Mouse (Mus musculus): ENCODE results near the gene Serpinb5.
"Not testable (repeated sequence)": the region's sequence is repeated elsewhere in the genome, so short reads cannot be mapped to it uniquely, and the experiment has no call there.

Serpinb5 gene

GRCm38 (mm10) chr1:106860847-106861246 is at the start of gene Serpinb5:
Gene Serpinb5, plus strand, starts transcription at chr1:106861173.
- no peak for DNase-seq (ENCODE audit: low spot score in 2 of 2)

GRCm38 (mm10) chr1:106814864-106815263 is 46.1 kb upstream of the Serpinb5 start:
- DNase-seq (ENCODE audit: low spot score in 2 of 2), result no peak

- DNase-seq (ENCODE audit: low spot score in 2 of 2), result no peak
These were observed 45.7 kb upstream of the Serpinb5 start for GRCm38 (mm10) chr1:106815265-106815664.

- DNase-seq (ENCODE audit: low spot score in 2 of 2), result no peak
These were observed 44.2 kb upstream of the Serpinb5 start for GRCm38 (mm10) chr1:106816766-106817165.

- no peak for DNase-seq (ENCODE audit: low spot score in 2 of 2)
These were observed 42.6 kb upstream of the Serpinb5 start for GRCm38 (mm10) chr1:106818323-106818722.

GRCm38 (mm10) chr1:106822297-106822696 is 38.7 kb upstream of the Serpinb5 start:
- DNase-seq (ENCODE audit: low spot score in 2 of 2), result no peak

- no peak for DNase-seq (ENCODE audit: low spot score in 2 of 2)
These were observed 32.2 kb upstream of the Serpinb5 start for GRCm38 (mm10) chr1:106828784-106829183.

- DNase-seq (ENCODE audit: low spot score in 2 of 2), result no peak
These were observed 4.6 kb downstream of the Serpinb5 start for GRCm38 (mm10) chr1:106865543-106865942.

GRCm38 (mm10) chr1:106866029-106866428 is 5.1 kb downstream of the Serpinb5 start:
- peak in 1 of 2 experiments; percentile 6 for DNase-seq (ENCODE audit: low spot score in 2 of 2)

GRCm38 (mm10) chr1:106866768-106867167 is 5.8 kb downstream of the Serpinb5 start:
- DNase-seq (ENCODE audit: low spot score in 2 of 2), result no peak

- no peak for DNase-seq (ENCODE audit: low spot score in 2 of 2)
These were observed 9.0 kb downstream of the Serpinb5 start for GRCm38 (mm10) chr1:106869986-106870385.

GRCm38 (mm10) chr1:106875193-106875886 is 14.4 kb downstream of the Serpinb5 start:
- no peak for DNase-seq (ENCODE audit: low spot score in 2 of 2)

- no peak for DNase-seq (ENCODE audit: low spot score in 2 of 2)
These were observed 15.2 kb downstream of the Serpinb5 start for GRCm38 (mm10) chr1:106876147-106876546.

- DNase-seq (ENCODE audit: low spot score in 2 of 2), result no peak
These were observed 21.8 kb downstream of the Serpinb5 start for GRCm38 (mm10) chr1:106882723-106883122.

- DNase-seq (ENCODE audit: low spot score in 2 of 2), result no peak
These were observed 22.4 kb downstream of the Serpinb5 start for GRCm38 (mm10) chr1:106883369-106883768.

- DNase-seq (ENCODE audit: low spot score in 2 of 2), result no peak
These were observed 22.8 kb downstream of the Serpinb5 start for GRCm38 (mm10) chr1:106883812-106884211.

- DNase-seq (ENCODE audit: low spot score in 2 of 2), result not testable (repeated sequence)
These were observed 34.2 kb downstream of the Serpinb5 start for GRCm38 (mm10) chr1:106895142-106895541.

- DNase-seq (ENCODE audit: low spot score in 2 of 2), result peak in 1 of 2 experiments; percentile 7
These were observed 40.4 kb downstream of the Serpinb5 start for GRCm38 (mm10) chr1:106901406-106901805.

GRCm38 (mm10) chr1:106931954-106932353 is 71.0 kb downstream of the Serpinb5 start:
- DNase-seq (ENCODE audit: low spot score in 2 of 2), result no peak

All from frontal cortex, postnatal 14 days (tissue).